Mouse (Mus musculus): ENCODE measurements around the gene Crk. TPM values are rescaled to one million over a fixed set of nuclear protein-coding genes. Genes with fewer than 3 reads are reported as not detected.

Gene Crk
- polyA plus RNA-seq, 1 experiment from 2014 or later = 102 TPM

- WGBS = 83% methylated on average over 7 of the region's 7 CpGs
- H3K36me3 ChIP-seq = no peaks in the 10 kb centered on the region
- H3K9ac ChIP-seq (replicated peaks) = peak within 1 kb of the TSS; percentile 74
- H3K27ac ChIP-seq (replicated peaks) = peak within 1 kb of the TSS; percentile 77; the same call in 1 of the 2 replicates
- peaks cover 50% of the 10 kb centered on the region for H3K4me1 ChIP-seq
- peak within 1 kb of the TSS; percentile 60 for H3K4me3 ChIP-seq (replicated peaks)
- ATAC-seq (ENCODE audit: low FRiP score) = no peak
- peaks cover 32% of the 10 kb centered on the region for H3K27me3 ChIP-seq (replicated peaks)
- no peaks in the 10 kb centered on the region for H3K9me3 ChIP-seq (replicated peaks)
- peak within 1 kb of the TSS; percentile 94 for H3K4me2 ChIP-seq
Observed at GRCm38 (mm10) chr11:75650311-75650710, 28.7 kb upstream of the Crk start, which contains the start of gene Myo1c. TSS of gene Myo1c (plus strand) at chr11:75650504.

DNA sequence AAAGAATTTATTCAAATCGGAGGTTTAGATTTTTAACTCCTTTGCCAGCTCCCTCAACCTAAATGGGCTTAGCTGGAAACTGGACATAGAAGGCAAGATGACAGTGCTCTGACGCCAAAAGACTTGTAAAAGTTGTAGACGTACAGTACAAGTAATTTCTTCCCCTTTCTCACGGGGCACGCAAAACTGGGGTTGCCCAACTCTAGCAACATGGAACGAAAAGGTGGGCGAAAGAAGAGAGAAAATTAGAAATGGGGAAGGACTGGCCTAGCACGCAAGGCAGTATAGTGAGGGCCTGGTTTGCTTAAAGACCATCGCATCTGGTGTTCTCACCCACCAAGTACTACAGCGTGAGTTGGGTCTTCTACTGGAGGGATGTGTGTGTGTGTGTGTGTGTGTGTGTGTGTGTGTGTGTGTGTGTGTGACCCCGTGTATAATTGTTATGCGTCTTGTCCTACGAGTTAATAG lies 28.1 kb upstream of the Crk start:
- no peak for ATAC-seq (ENCODE audit: low FRiP score)
- H3K9ac ChIP-seq (replicated peaks) = peak overlapping the region; percentile 74
- H3K27ac ChIP-seq (replicated peaks) = no peak overlapping the region
- peak overlapping the region; percentile 94 for H3K4me2 ChIP-seq
- WGBS = 47% methylated on average over 13 of the region's 13 CpGs
- peaks cover 56% of the 10 kb centered on the region for H3K4me1 ChIP-seq
- H3K4me3 ChIP-seq (replicated peaks) = peak overlapping the region; percentile 60
- no peaks in the 10 kb centered on the region for H3K9me3 ChIP-seq (replicated peaks)
- H3K36me3 ChIP-seq = no peaks in the 10 kb centered on the region
- H3K27me3 ChIP-seq (replicated peaks) = peaks cover 34% of the 10 kb centered on the region

DNA sequence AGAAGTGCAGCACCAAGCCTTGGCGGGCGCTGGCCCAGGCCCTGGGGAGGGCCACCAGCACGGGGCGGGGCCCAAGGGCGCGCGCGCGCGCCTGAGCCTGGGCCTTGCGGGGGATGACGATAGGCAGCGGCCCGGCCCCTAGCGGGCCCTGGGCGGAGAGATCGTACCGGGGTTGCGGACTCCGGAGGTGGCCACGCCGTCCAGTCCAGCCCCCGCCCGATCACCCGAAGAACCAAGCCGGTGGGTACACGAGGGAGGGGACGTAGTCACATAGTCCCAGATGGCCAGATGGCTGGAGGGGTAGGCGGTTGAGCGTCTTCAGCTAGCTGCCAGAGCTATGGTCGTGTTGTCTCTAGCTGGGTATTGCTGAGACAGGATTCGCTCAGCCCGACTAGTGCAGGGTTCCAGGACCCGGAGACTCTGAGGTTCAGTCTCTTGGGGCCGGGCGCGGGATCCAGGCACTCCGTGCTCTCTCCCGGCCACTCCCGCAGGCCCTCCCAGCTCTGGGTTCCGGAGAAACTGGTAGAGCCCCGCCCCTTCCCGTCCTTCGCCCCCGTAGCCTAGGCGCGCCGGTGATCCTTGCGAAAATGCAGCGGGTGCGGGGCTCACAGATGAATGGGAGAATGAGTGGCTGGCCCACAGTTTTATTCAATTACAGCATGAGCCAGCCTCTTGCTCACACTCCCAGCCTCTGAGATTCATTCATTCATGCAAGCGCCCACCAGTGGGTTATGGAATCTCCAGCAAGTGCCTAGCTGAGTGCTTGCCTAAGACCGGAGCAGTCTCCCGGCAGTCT lies 27.4 kb upstream of the Crk start:
- WGBS = 1% methylated on average over 50 of the region's 54 CpGs
- Histone ChIP-seq H3K4me3 (replicated peaks) (peak overlapping the region; percentile 60), H3K4me1 (peaks cover 63% of the 10 kb centered on the region), H3K27me3 (replicated peaks) (peaks cover 34% of the 10 kb centered on the region), H3K9ac (replicated peaks) (peak overlapping the region; percentile 74), H3K9me3 (replicated peaks) (no peaks in the 10 kb centered on the region), H3K36me3 (no peaks in the 10 kb centered on the region), H3K4me2 (peak overlapping the region; percentile 94), H3K27ac (replicated peaks) (peak overlapping the region; percentile 77)
- ATAC-seq (ENCODE audit: low FRiP score) = peak; percentile 56

DNA sequence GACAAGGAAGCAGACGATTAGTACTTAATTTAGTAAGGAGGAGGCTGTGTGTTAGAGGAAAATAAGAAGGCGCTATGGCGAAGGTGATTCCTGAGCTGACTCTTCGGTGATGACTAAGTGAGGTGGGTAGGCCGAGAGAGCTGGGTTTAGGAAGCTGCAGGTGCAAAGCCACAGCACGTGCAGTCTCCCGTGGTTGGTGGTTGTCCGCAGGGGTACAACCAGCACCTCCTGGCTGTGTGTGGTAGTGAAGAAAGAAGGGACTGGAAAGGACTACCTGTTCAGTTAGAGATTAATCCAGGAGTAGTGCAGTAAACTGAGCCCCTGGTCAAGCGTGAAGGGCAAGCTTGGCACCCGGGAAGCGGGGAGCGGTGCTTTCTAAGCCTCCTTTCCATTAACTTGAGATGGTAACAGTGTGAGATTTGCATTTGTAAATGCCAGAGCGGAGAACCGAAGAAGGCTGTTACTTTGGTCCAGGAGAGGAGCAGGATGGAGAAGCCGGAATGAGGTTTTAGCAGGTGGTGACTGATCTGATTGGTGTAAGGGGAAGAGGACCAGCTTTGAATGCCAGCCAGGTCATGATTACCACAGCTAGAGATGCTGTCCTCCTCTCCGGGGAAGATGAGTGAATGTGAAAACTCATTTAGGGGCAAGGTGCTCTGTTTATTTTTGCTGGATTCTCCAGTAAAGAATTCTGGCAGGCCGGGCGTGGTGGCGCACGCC lies 26.7 kb upstream of the Crk start:
- 20% methylated on average over 20 of the region's 20 CpGs for WGBS
- H3K4me1 ChIP-seq = peaks cover 64% of the 10 kb centered on the region
- peaks cover 34% of the 10 kb centered on the region for H3K27me3 ChIP-seq (replicated peaks)

DNA sequence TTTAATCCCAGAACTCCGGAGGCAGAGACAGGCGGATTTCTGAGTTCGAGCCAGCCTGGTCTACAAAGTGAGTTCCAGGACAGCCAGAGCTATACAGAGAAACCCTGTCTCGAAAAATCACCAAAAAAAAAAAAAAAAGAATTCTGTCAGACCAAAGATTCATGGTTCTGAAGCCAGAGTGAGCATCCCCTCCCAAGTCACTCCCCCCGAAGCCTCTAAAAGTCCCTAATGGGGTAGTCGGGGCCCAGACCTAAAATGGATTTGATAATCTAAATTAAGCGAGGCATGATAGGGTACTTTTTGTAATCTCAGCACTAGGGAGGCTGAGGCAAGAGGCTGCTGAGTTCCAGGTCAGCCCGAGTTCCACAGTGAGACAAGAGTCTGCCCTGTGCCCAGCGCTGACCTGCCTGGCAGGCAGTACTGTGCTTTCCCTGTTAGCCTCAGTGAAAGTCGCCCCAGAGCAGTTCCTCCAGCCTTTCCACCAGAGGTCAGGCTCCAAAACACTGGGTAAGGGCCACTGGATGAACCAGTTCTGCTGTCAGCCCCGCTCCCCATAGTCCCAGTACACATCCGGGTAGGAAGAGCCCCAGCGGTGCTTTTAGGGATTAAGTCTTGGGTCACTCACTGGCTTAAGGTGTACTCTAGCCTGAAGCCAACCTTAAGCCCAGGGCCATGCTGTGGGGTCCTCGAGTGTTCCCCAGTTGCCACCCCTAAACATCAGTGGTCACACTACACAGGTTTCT lies 25.9 kb upstream of the Crk start:
- peak overlapping the region; percentile 38; the same call in 1 of the 2 replicates for H3K27ac ChIP-seq (replicated peaks)
- H3K9me3 ChIP-seq (replicated peaks) = no peaks in the 10 kb centered on the region
- H3K4me1 ChIP-seq = peaks cover 64% of the 10 kb centered on the region
- peak overlapping the region; percentile 99 for H3K4me2 ChIP-seq
- WGBS = 35% methylated on average over 14 of the region's 14 CpGs
- peaks cover 34% of the 10 kb centered on the region for H3K27me3 ChIP-seq (replicated peaks)
- no peaks in the 10 kb centered on the region for H3K36me3 ChIP-seq
- H3K9ac ChIP-seq (replicated peaks) = no peak overlapping the region
- H3K4me3 ChIP-seq (replicated peaks) = peak overlapping the region; percentile 43
- no peak for ATAC-seq (ENCODE audit: low FRiP score)

More for the DNA sequence above, 26.7 kb upstream of the Crk start:
- Histone ChIP-seq H3K4me2 (peak overlapping the region; percentile 94), H3K4me3 (replicated peaks) (peak overlapping the region; percentile 60), H3K27ac (replicated peaks) (peak overlapping the region; percentile 77), H3K9me3 (replicated peaks) (no peaks in the 10 kb centered on the region), H3K36me3 (no peaks in the 10 kb centered on the region), H3K9ac (replicated peaks) (peak overlapping the region; percentile 74)
- no peak for ATAC-seq (ENCODE audit: low FRiP score)

DNA sequence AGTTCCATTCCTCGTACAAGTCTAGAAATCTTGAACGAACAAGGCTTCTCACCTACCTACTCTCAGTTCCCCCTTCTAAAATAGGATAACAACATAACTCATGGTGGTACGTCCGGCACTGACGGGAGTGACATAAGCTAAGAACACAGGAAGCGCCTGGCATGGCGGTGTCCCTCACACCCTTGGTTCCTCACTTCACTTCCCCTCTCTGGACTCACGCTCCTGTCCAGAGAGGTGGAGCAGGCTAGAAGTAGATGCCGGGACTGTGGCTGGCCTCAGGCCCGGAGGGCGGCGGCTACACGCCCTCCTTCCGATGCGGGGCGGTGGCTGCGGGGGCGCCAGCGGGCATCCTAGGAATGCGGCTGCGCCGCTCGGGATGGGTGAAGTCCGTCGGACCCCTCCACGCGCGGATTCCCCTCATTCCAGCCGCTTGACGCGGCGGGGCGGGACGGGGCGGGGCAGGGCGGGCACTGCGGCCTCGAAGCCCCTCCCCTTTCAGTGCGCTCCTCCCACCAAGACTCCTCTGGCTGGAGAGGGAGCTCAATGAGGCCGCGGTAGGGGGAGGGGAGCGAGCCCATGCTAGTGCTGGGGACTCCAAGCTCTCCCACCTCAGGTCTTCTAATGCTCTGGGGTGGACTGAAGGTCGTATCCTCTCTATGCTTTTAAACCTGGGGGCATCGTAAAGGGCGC lies 25.1 kb upstream of the Crk start:
- Histone ChIP-seq H3K9me3 (replicated peaks) (no peaks in the 10 kb centered on the region), H3K36me3 (no peaks in the 10 kb centered on the region), H3K27me3 (replicated peaks) (peaks cover 34% of the 10 kb centered on the region), H3K4me3 (replicated peaks) (peak overlapping the region; percentile 43), H3K4me2 (peak overlapping the region; percentile 99), H3K9ac (replicated peaks) (peak overlapping the region; percentile 34), H3K4me1 (peaks cover 63% of the 10 kb centered on the region), H3K27ac (replicated peaks) (peak overlapping the region; percentile 38; the same call in 1 of the 2 replicates)
- 1% methylated on average over 41 of the region's 45 CpGs for WGBS
- peak; percentile 21; the same call in 1 of the 2 replicates for ATAC-seq (ENCODE audit: low FRiP score)

DNA sequence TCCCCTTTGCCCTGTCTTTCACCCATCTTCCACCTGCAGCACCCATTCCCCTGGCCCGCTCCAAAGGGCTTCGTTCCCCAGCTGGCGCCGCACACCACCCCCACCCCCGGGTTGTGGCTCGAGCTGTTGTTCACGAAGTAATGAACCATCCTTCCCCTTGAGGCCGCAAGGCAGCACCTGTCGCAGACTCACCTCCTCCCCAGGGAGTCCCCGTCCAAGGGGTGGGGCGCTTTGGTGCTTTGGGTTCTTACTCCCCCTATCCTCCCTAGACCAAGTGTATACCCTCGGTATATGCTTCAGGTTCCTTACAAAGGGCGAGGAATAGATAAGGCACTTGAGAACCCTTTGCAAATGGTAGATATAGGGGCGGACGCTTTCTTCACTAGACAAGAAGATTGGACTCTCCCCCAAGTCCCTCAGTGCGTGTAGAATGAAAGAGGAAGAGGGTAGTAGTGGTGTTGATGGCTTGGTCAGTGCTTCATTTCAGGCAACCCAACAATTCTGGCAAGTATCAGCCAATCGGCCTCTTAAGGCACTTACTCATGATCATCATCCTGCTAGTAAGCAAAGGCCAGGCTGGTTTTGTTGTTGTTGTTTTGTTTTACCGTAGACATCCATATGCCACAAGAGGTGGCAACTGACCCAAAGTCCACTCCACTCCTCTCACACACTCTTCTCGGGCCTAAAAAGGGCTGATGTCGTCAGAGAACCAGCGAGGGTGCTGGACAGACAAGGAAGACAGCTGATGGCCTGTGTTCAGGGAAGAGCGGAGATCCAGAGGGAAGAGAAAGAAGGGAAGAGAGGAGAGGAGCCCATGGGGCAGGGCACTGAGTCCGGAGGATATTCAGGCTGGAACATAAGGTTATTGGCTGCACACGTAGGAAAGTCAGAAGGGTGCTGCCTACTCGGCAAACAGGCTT lies 24.3 kb upstream of the Crk start:
- H3K36me3 ChIP-seq = no peaks in the 10 kb centered on the region
- H3K4me2 ChIP-seq = peak overlapping the region; percentile 99
- peak overlapping the region; percentile 34 for H3K9ac ChIP-seq (replicated peaks)
- H3K4me3 ChIP-seq (replicated peaks) = peak overlapping the region; percentile 67
- no peak overlapping the region for H3K27ac ChIP-seq (replicated peaks)
- H3K9me3 ChIP-seq (replicated peaks) = no peaks in the 10 kb centered on the region
- peaks cover 60% of the 10 kb centered on the region for H3K4me1 ChIP-seq
- ATAC-seq (ENCODE audit: low FRiP score) = no peak
- peaks cover 34% of the 10 kb centered on the region for H3K27me3 ChIP-seq (replicated peaks)
- 42% methylated on average over 25 of the region's 25 CpGs for WGBS

DNA sequence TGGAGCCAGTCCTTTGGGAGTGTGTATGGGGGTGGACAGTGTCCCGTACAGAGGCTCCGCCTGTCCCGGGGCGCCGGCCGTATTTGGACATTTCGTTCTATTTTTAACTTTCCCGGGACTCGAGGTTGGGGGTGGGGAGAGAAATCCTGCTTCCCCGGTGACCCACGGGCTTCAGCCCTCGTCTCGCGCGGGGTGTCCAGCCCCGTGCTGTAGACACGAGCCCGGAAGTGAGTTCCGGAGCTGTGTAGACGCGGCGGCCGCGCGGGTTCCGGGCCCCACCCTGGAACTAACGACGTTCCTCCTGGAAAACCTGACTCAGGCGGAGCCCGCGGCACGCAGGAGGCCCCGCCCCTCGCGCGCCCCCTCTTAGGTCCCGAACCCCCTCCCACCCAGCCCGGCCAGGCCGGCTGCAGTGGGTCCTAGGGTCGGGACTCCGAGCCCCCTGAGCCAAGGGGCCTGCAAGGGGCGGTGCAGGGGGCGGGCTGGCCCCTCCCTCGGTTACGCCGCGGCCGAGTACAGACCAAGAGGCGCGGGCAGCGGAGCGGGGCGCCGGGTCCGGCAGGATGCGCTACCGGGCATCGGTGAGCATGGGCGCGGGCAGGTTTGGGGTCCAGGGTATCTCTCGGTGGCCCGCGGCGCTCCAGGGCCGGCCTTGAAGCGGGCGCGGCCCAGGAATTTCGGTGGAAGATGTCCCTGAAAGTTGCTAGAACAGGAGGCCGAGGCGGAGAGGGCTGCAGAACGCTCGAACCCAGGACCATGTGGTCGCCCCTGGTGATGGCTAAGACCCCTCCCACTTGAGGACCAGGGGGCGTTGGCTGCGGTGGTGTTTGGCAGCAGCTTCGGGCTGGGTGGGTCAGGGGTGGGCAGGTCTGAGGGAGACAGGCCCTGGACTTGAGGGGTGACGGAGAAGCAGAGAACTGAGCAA lies 23.2 kb upstream of the Crk start:
- ATAC-seq (ENCODE audit: low FRiP score) = peak; percentile 34; the same call in 1 of the 2 replicates
- WGBS = 2% methylated on average over 74 of the region's 78 CpGs
- H3K27ac ChIP-seq (replicated peaks) = 0 out of 2 replicates have a peak overlapping the region, but pooled peaks have one; percentile 48

More for the DNA sequence above, 23.2 kb upstream of the Crk start:
- Histone ChIP-seq H3K27me3 (replicated peaks) (peaks cover 30% of the 10 kb centered on the region), H3K9me3 (replicated peaks) (no peaks in the 10 kb centered on the region), H3K36me3 (peaks cover 3% of the 10 kb centered on the region; the same call in 1 of the 2 replicates), H3K4me1 (peaks cover 53% of the 10 kb centered on the region), H3K4me3 (replicated peaks) (peak overlapping the region; percentile 67), H3K9ac (replicated peaks) (peak overlapping the region; percentile 68), H3K4me2 (peak overlapping the region; percentile 99)

Data from neural tube, embryonic 15.5 days (tissue).